Mouse (Mus musculus) heart, postnatal 25 days (tissue): ENCODE results near the gene Akap8. TPM values are rescaled to one million over a fixed set of nuclear protein-coding genes. Genes with fewer than 3 reads are reported as not detected.

ENCODE experiments used
- DNase-seq: peaks from one replicate; pipeline ENCODE4 v3.0.0; 2022; ENCODE audit warnings: low spot score
- intact Hi-C: fragments of 180-260 bp; cut with DNase I; formaldehyde crosslinking; loops from one replicate; pipeline ENCODE4 v1.15.1; 2025
- total RNA-seq, 2 experiments: library from RNA; stranded (reverse); gene quantifications; 2 replicates each; pipeline ENCODE4 v1.2.3; 2021

Akap8 gene
- total RNA-seq, 2 experiments from 2014 or later = 37.2 to 51.5 TPM

DNA sequence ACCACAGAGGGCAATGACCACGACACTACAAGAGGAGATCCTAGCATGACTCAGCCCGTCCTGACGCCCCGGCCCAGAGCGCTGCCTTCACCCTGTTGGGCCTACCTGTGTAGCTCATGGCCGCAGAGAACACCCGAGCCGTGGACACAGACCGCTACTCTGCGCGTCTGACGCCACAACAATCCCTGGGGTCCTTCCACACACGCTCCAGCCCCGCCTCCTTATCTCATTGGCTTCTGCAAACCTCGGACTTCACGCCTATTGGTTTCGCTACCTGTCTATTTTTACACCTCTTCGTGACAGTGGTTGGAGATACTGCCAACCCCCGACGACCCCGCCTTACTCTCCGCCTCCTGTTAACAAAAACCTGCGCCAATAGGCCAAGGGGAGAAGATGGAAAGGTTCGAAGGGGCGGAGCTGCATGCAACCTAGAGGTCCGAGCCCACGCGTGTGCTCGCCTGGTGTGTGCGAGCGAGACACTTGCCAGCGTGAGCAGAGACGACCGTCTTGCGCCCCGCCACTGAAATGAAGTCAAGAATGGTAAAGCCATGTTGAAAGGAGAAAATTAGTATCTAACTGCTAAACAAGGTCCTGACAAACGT lies 29.4 kb upstream of the Akap8 start, which contains the start of gene Akap8l:
TSS of gene Akap8l (minus strand) at position 226 of the 602 bp plus-strand sequence.
- intact Hi-C loops = loop anchor here (5.0 kb wide), 1 partner anchor 37 kb away; the partner anchor contains the start of gene Wiz
- peak; percentile 97 for DNase-seq

DNA sequence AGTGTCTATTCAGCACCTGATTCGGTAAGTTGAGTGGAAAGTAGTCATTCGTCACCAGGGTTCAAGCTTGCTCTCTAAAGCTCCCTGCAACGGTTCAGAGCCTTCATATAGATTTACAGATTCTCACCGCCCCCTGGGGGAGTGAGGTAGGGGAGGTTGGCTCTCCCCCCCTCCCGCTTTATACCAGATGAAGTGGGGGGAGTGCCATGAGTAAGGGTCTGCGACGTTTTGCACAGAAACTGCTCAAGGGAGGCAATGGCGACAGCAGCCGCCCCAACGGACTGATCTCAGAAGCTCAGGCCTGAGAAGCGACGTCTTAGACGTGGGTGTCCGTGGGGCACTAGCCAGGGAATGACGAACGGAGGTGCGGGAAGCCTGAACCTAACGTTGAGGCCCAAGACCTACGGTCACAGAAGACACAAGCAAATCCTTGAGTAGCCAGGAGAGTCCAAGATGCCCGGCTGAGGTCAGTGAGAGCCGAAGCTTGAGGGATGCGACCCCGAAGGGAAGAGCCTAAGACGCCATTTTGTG lies 28.9 kb upstream of the Akap8 start:
- no peak for DNase-seq
- intact Hi-C loops = loop anchor here (1.0 to 5.0 kb wide), 3 partner anchors 37 to 144 kb away; partner anchors contain the start of gene Wiz

DNA sequence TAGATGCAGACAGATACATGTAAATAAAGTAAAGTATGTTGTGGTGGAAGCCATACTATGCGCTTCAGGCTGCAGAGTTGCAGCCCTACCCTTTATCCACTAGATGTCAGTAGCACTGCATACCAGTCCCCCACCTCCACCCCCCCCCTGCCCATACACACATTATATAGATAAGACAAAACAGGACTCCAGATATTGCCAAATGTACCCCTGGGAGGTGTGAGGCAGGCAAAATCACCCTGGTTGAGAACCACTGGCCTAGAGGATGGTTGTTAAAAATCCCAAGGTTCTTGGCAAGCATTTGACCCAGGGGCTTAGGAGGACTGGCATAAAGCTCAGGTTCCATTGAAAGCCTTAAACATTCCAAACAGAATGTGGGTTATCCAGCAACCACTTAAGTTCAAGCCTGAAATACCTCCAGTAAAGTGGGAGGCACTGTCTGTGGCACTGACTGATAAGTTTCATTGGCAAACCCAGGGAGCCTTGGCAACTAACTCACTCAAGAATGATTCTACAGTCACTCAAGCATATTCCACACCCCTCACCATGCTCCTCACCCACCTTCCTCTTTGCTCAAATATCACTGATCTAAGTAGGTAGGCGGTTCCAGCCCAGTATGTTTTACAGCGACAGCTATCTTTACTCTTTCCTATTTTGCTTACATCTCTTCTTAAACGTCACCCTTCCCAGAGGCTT lies 28.1 kb upstream of the Akap8 start:
- DNase-seq = no peak
- intact Hi-C loops = loop anchor here (1.0 to 5.0 kb wide), 2 partner anchors 83 to 145 kb away; no protein-coding TSS in a partner anchor

DNA sequence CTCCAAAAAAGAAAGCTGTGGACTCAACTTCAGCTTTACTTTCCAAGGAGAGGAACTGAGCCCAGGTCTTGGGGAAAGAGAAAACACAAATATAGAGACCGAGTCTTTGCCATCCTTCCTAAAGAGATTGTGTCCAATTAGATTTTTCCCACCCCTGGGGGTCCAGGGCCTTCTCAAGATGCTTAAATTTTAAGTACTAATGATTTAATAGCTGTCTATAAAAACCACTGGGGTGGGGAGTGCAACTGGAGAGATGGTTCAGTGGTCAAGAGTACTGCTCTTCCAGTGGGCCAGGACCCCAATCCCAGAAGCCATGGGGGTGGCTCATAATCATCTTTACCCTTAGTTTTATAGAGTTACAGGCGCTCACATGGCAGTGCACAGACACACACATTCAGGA lies 27.4 kb upstream of the Akap8 start:
- DNase-seq = no peak
- intact Hi-C loops = loop anchor here (5.0 kb wide), 1 partner anchor 84 kb away; no protein-coding TSS in a partner anchor

DNA sequence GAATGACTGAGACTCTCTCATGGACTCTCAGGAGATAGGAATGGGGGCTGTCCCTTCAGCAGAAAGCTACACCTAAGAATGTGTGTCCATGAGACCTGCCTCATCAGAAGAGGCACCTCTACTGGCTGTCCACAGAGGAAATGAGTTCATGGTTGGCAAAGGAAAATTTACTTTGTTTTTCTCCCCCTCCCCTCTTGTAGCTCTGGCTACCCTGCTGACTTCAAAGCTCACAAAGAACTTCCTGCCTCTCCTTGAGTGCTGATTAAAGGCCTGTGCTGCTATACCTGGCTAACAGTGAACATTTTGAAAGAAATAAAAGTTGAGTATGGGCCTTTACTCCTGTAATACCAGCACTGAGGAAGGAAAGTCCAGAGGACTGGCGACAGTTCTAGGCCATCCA lies 20.1 kb upstream of the Akap8 start:
- intact Hi-C loops = no loop called here
- DNase-seq = no peak

DNA sequence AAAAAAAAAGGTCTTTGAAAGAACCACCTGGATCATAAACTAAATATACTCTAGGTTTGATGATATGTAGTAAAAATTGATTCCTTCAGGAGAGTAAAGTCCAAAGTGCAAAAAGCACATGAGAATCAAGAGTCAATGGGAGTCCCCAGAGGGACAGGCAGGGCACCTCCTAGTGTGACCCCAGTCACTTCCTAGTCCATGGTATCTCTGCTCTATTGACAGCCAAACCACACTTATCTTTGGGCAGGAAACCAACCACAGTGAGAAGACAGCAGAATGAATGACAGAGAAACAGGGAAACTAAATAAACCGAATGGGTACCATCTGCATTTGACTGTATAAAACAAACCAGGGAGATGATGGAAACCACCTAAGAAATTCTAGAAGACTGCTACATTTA lies 19.1 kb upstream of the Akap8 start:
- intact Hi-C loops = no loop called here
- DNase-seq = no peak

DNA sequence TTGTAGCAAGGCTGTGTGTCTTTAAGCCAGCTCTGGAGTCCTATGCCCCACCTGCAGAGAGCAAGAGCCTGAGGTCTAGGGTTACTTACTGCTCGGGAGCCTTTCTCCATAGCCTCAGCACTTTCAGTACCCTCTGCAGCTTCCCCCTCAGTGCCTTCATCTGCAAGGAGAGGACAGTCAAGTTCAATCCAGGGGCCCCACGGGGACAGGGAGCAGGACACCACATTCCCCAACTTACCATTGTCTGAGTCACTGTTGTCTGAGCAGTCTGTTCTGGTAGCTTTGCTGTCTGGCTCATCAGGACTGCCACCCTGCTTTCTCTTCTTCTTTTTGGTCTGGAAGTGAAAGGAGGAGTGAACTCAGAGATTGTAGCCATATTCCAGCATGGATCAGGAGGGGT lies 14.8 kb upstream of the Akap8 start:
- DNase-seq = no peak

DNA sequence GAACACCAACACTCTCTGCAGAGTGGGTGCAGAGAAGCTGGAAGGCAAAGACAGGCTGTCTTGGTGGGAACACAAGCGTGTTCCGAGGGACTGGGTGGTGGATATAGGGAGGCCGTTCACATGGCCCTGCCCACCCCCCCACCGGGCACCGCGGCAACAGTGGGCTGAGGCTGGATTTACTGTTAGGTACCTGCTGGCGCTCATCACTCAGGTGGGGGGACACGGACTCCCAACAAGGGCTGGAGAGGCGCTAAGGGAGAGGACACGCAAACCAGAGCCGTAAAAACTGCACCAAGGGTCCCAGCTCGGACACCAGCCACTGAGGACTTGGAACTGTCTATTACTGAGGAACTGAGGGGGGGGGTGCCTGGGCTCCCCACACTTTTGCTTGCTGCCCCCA lies 13.9 kb upstream of the Akap8 start:
- DNase-seq = no peak
- intact Hi-C loops = no loop called here

More for the DNA sequence above, 14.8 kb upstream of the Akap8 start:
- intact Hi-C loops = no loop called here

DNA sequence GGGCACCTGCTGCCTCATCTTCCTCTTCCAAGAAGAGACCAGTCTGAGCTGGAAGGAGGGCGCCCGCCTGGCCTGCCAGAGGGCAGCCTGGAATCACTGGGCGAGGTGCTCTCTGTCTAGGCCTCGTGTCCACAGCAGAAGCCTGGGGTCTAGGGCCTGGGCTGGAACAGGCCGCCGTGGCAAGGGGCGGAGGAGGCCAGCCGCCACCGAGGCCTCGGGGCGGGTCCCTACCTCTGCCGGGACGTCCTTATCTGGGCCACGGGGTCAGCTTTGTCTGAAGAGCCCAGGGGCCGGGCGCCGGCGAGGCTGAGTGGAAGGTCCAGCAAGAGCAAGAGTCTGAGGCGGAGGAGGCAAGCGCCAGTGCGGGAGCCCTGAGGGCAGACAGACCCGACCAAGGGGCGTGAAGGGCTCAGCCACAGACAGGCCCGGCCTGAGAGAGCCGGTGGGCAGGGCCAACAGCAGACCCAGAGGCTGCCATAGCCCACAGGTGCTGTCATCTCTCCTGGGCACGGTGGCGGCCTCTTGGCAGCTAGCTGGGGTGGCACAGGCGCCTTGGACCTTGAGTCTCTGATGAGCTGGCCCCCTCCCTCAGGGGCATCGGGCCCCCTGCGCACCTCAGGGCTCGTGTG lies 12.8 kb upstream of the Akap8 start:
- intact Hi-C loops = no loop called here
- DNase-seq = no peak

DNA sequence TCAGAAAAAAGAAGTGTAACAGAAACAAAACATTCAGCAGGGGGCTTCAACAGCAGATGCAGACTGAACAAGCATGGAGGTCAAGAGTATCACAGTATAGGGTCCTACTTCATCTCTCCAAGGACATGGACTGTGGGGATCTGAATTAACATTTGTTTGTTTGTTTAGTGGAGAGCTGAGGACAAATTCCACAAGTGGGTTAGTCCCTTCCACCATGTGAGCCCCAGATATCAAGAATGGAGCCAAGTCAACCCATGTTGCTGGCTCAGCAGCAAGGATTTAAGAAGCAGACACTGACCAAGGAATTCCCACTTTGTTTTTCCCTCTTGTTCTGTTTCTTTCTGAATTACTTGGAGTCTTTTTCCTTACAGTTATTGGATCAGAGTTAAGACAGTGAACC lies 6.5 kb upstream of the Akap8 start:
- intact Hi-C loops = no loop called here
- no peak for DNase-seq

DNA sequence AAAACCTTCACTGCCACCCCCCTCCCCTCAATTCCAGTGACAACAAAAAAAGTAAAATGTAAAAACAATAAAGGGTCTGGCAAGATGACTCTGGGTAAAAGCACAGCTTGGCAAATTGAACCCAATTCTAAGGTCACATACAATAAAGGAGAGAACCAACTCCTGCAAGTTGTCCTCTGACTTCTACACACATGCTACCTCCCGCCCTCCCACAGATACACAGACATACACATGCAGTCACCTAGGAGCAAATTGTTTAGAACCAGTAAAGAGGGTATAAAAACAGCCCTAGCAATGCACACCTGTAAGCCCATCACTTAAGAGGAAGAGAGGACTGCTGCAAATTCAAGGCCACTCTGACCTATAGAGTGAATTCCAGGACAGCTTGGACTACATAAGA lies 1.8 kb upstream of the Akap8 start:
- intact Hi-C loops = loop anchor here (5.0 kb wide), 1 partner anchor 39 kb away; no protein-coding TSS in a partner anchor
- no peak for DNase-seq

DNA sequence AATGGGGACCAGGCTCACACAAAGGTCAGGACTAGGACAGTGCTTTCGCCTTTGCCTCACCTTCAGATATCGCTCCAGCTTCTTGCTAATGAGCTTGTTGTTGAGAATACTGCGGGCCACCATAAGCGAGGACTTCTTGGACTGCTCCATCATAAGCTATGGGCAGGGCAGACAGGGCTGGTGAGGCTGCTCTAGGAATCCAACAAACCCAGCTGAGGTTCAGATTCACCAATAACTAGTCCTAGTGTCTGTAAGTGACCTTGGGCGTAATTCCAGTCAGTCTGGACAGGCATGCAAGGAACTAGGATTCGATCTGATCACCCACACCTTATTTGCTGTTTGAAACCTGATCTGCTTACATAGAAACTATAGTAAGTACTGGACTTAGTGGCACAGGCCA lies 798 bp upstream of the Akap8 start:
- intact Hi-C loops = loop anchor here (5.0 kb wide), 1 partner anchor 40 kb away; no protein-coding TSS in a partner anchor

DNA sequence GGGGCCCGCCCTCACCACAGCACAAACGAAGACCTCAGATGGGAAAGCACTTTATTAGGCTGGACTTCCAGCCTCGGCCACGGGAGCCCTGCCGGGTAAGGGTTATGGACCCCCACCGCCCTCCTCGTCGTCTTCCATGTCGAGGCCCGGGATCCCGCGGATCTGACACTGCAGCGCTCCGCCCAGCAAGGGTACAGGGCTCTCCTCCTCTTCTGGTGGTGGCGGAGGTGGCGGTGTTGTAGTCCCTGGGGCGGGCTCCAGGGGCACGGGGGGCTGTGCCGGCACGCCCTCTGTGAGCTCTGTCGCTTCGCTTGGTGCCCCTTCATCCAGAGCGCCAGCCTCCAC lies 324 bp upstream of the Akap8 start:
- intact Hi-C loops = loop anchor here (5.0 kb wide), 1 partner anchor 41 kb away; no protein-coding TSS in a partner anchor

More for the DNA sequence above, 798 bp upstream of the Akap8 start:
- no peak for DNase-seq

DNA sequence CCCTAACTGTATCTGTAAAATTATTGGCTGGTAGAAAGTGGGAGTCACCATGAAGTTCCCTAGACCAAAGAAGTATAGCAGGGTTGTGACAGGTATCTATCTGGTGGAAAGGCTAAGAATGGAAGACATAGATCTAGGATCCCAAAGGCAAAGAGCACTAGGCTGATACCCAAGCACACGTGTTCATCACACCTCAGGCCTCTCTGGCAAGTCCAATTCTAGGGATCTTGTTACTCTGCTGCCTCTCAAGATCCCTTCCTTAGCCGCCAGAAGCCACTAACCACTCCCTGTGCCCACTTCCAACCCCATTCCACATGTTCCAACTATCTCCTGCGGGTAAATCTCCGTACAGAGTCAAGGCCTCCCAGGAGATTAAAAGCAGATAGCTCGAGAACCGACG lies 1.1 kb downstream of the Akap8 start:
- intact Hi-C loops = loop anchor here (2.0 to 5.0 kb wide), 2 partner anchors 35 to 42 kb away; partner anchors contain the start of gene Brd4

More for the DNA sequence above, 324 bp upstream of the Akap8 start:
- no peak for DNase-seq

DNA sequence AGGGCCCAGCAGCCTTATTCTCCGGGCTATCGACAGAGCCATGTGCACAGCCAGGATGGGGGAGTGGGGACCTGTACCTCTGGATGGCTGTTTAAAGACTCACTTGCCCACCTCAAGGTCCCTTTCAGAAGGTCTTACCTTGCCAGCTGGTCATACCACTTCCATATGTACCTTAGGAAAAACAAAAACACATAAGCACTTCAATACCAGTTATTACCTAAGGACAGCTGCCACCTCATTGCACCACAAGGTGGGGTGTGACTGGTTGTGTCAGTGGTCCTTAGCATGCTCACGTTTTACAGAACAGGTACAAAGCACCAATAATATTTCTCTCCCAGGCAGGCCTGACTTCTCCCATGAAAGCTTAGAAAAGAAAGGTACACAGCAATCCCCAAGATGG lies 3.3 kb downstream of the Akap8 start:
- DNase-seq = no peak
- intact Hi-C loops = loop anchor here (2.0 kb wide), 1 partner anchor 33 kb away; the partner anchor contains the start of gene Brd4

More for the DNA sequence above, 1.1 kb downstream of the Akap8 start:
- DNase-seq = no peak

DNA sequence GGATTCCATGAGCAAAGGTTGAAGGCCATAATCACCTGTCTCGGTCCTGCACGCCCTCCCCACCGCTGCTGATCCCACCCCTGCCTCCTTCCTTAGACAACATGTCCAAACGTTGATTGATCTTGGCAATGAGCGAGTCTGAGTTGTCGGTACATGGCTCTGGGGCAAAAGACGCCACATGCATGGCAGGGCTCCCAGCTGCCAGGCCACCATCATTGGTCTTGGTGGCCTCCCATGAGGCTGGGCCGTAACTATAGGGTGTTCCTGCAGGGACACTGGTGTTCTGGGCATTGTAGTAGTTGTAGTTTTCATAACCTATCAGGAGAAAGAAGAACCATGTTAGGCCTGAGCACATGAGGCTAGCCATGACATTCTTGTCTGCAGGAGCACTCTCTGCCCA lies 4.0 kb downstream of the Akap8 start:
- intact Hi-C loops = no loop called here
- no peak for DNase-seq

DNA sequence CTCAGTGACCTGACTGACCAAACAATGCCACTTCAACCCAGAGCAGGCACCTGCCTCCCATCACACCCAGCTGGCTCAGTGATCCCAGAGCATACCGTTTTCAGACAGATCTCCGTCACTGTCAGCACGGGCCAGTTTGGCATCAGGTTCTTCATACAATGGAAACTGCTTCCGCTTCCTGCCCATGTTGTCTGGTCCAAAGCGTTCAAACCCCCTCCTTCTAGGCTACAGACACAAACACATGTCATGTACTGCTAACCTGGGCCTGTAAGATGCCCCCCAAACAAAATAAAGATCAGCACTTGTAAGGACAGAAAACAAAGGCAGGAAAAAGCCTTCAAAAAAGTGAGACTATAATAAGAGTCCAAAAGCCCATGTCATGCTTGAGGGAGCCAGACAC lies 5.5 kb downstream of the Akap8 start:
- intact Hi-C loops = no loop called here
- DNase-seq = no peak

DNA sequence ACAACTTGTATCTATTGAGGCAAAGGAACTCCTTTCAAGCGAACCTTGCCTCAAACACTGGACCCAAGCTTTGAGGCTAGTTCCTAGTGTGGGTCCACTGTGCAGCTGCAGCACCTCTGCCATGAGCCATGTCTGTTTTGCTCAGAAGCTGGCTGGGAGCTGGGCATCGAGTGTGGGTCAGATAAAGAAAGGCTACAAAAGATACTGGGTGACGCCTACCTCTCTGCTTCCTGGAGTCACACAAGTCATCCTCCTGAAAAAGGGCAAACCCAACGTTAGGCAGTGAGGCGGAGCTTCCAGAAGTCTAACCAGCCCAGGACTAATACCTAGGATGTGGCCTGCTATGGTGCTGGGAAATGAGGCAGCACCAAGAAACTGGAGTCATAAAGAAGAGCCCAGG lies 7.1 kb downstream of the Akap8 start:
- intact Hi-C loops = no loop called here
- DNase-seq = no peak

DNA sequence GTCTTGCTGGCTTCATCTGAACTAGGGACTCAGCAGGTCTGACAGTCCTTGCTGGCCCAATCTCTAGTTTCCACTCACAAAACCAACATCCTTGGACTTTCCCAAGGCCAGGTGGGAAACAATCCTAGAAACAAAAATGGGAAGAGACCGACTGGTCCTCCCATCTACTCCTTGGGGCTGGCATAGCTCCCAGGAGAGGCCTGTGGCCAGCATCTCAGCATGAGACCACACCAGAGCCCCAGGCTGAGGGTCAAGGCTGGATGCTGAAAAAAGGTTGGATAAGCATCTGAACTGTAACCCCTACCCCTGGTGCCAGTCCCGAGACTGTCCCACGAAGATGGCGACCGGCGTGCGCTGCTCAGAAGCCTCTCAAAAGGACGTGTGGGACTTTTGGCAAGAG lies 8.2 kb downstream of the Akap8 start:
- DNase-seq = no peak
- intact Hi-C loops = no loop called here

DNA sequence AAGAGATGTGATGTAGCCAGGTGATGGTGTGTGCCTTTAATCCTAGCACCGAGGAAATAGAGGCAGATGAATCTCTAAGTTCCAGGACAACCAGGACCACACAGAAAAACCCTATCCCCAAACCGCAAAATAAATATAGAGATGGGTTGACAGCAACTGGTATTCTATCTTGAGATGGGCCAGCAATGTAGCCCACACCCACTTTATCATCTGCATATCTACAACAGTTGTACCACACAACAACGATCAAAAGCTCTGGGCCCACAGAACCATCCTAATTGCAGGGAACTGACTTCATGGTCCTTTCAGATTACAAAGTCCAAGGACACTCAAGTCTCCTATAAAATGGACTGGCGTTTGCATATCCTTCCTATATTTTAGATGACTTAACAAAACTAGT lies 13.1 kb downstream of the Akap8 start:
- DNase-seq = no peak

DNA sequence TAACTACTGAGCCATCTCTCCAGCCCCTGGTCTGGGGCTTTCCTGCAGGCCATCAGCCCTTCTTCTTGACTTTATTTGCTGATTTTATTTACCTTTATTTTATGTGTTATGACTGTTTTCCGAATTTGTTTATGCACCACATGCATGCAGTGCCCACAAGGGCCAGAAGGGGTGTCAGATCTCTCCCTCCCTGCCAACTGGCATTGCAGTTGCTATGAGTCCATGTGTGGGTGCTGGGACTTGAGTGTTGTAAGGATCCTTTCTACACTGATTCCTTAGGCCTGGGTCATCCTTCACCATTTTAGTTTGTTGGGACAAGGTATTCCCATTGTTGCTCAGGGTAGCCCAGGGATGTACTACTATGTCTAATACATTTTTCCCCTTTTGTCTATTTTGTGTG lies 22.9 kb downstream of the Akap8 start:
- intact Hi-C loops = no loop called here
- DNase-seq = no peak

More for the DNA sequence above, 13.1 kb downstream of the Akap8 start:
- intact Hi-C loops = no loop called here
